Mouse (Mus musculus): ENCODE results near the gene Gm10097. TPM values are rescaled to one million over a fixed set of nuclear protein-coding genes. Genes with fewer than 3 reads are reported as not detected.
A peak's percentile ranks its signal among the peaks of the same experiment; 100 is the strongest.

The Gm10097 gene
- polyA plus RNA-seq (2016; fragmentation: Nextera tagmentation; extraction: Ambion mirVana): 0.06 and 0.09 TPM in 2 replicates

DNA sequence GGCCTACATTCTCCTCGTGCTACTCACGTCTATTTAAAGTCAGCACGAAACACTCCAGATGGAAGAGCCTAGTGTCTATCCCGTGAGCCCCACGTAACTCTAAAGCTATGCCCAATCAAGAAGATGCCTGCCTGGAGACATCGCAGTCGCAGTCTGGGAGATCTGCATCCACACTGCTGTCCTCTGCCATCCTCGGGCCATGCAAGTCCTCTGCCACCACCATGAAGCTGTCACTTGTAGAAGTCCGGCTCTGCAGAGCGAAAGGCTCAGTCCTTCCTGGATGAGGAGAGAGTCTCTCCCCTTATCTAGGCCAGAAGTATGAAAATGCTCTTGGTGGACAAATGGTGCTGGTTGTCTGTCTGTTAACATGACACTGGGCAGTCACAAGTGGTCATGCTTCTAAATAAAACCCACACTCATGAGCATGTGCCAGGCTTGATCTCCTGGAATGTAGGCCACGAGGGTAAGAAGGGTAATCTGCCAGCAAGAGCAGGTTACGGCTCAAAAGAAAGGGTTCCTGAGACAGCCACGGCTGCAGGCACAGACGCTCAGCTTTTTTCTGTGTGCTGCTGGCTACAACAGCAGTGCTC, at the start of gene Gm10097:
Gene Gm10097, plus strand, starts transcription at position 517 of the 590 bp plus-strand sequence.
- no peaks in the 10 kb centered on the region for H3K9me3 ChIP-seq
- 84% methylated on average over 14 of the region's 14 CpGs for WGBS
- H3K4me1 ChIP-seq: no peaks in the 10 kb centered on the region
- H3K27me3 ChIP-seq (replicated peaks): no peaks in the 10 kb centered on the region
- ATAC-seq (ENCODE audit: low FRiP score, low read depth): no peak
- no peak within 1 kb of the TSS for H3K4me3 ChIP-seq
- H3K27ac ChIP-seq: no peak within 1 kb of the TSS
- H3K9ac ChIP-seq: no peak within 1 kb of the TSS
- H3K36me3 ChIP-seq: no peaks in the 10 kb centered on the region
- no peak within 1 kb of the TSS for H3K4me2 ChIP-seq (replicated peaks)

DNA sequence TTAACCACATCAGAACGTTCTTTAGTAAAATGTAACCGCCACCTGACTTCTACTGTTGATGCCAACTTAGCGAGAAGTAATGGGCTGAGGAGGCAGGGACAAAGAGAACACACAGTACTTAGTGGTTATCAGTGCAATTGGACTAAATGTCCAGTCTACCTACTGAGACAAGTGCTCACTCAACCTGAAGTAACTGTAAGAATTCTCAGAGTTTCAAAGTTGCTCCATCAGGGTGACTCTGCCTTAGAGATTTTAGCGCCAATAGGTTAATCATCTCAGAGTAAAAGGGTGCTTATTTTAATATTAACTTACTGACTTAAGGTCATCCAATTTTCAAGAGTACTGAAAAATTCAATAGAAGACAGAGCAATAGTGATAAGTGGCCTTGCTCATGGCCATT, 43.1 kb upstream of the Gm10097 start:
- Histone ChIP-seq H3K36me3 (no peaks in the 10 kb centered on the region), H3K9me3 (no peaks in the 10 kb centered on the region), H3K4me1 (no peaks in the 10 kb centered on the region), H3K9ac (no peak overlapping the region), H3K4me2 (replicated peaks) (no peak overlapping the region), H3K4me3 (no peak overlapping the region), H3K27ac (no peak overlapping the region), H3K27me3 (replicated peaks) (no peaks in the 10 kb centered on the region)
- no peak for ATAC-seq (ENCODE audit: low FRiP score, low read depth)
- 93% methylated on average over 4 of the region's 4 CpGs for WGBS

DNA sequence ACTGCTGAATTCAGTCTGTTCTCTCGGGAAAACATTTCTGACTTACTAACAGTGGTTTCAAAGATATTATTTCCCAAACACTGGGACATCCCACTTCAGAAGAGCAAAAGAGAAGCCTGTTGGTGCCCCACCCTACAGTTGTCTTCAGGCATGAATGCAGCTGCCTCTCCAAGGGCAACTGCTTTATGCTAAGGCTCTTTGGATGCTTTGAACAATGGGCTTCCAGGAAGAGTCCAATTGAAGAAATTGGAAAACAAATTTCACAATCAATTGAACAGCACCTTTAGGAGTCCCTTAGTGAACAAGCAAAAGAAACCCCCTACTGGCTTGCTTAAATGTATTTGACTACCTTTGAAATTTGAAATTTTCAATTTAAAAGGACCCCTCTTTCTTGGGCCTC, 41.8 kb upstream of the Gm10097 start:
- Histone ChIP-seq H3K9me3 (no peaks in the 10 kb centered on the region), H3K27me3 (replicated peaks) (no peaks in the 10 kb centered on the region), H3K4me2 (replicated peaks) (no peak overlapping the region), H3K9ac (no peak overlapping the region), H3K27ac (no peak overlapping the region), H3K4me3 (no peak overlapping the region), H3K4me1 (peaks cover 5% of the 10 kb centered on the region; the same call in 1 of the 2 replicates), H3K36me3 (no peaks in the 10 kb centered on the region)
- WGBS: 79% methylated on average over 1 of the region's 1 CpGs
- no peak for ATAC-seq (ENCODE audit: low FRiP score, low read depth)

DNA sequence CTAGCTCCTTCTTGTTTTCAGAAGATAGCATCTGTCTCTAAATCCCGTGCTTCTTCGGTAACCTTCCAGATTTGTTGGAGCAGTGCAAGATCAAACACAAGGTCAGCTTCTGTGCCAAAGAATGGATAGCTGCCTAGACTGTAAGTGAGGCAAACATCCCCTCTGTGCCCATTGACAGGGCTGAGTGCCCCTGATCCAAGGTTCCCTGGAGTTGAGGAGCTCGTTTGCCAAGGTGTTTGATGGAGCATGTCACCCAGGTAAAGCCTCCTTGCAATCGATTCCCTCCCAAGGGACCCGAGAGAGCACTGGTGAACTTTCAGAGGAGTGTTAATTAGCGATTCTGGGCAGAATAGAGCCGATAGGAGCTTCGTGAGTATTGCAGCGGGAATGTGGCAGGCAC, 40.7 kb upstream of the Gm10097 start:
- Histone ChIP-seq H3K9ac (no peak overlapping the region), H3K4me3 (no peak overlapping the region), H3K4me1 (peaks cover 9% of the 10 kb centered on the region; the same call in 1 of the 2 replicates), H3K27me3 (replicated peaks) (no peaks in the 10 kb centered on the region), H3K36me3 (no peaks in the 10 kb centered on the region), H3K4me2 (replicated peaks) (no peak overlapping the region), H3K9me3 (no peaks in the 10 kb centered on the region), H3K27ac (no peak overlapping the region)
- WGBS: 86% methylated on average over 9 of the region's 9 CpGs
- no peak for ATAC-seq (ENCODE audit: low FRiP score, low read depth)

DNA sequence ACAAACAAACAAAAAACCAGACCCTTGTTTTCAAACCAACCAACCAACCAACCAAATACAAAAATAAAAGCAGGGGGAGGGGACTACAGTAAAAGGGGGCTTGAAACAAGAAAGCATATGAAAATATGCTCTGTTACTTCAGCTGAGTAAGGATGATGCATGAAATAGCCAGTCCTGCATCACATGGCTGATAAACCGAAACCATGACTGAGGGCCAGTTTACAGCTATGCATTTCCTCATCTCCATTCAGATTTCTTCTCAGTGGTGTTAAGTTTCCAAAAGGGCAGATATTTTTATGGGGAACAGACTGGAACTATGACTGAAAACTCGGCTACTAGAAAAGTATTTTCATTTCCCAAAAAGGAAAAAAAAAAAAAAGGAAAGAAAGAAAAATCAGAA, 39.8 kb upstream of the Gm10097 start:
- 79% methylated on average over 2 of the region's 2 CpGs for WGBS
- Histone ChIP-seq H3K4me2 (replicated peaks) (no peak overlapping the region), H3K36me3 (no peaks in the 10 kb centered on the region), H3K4me3 (no peak overlapping the region), H3K27me3 (replicated peaks) (no peaks in the 10 kb centered on the region), H3K9ac (no peak overlapping the region), H3K9me3 (no peaks in the 10 kb centered on the region), H3K27ac (no peak overlapping the region), H3K4me1 (peaks cover 9% of the 10 kb centered on the region; the same call in 1 of the 2 replicates)
- no peak for ATAC-seq (ENCODE audit: low FRiP score, low read depth)

DNA sequence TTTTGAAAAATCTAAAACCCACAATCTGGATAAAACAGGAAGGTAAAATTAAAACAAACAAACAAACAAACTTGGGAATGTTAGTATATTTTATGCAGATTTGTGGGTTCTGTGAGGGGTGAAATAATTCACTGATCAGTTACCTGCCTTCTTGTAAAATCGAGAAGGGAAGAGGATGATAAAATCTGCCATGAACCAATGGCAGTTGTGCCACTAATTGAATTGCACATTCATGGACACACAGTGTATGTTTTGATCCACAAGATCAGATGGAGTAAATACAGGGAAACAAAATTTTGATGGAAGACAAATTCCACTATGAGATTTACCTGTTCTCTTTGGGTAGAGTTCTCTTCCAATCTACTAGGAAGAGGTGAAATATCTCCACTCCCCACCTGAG, 39.1 kb upstream of the Gm10097 start:
- Histone ChIP-seq H3K27me3 (replicated peaks) (no peaks in the 10 kb centered on the region), H3K9me3 (no peaks in the 10 kb centered on the region), H3K36me3 (no peaks in the 10 kb centered on the region), H3K4me1 (peaks cover 9% of the 10 kb centered on the region; the same call in 1 of the 2 replicates), H3K4me2 (replicated peaks) (no peak overlapping the region), H3K9ac (no peak overlapping the region), H3K4me3 (no peak overlapping the region), H3K27ac (no peak overlapping the region)
- no peak for ATAC-seq (ENCODE audit: low FRiP score, low read depth)
- 87% methylated on average over 1 of the region's 1 CpGs for WGBS

DNA sequence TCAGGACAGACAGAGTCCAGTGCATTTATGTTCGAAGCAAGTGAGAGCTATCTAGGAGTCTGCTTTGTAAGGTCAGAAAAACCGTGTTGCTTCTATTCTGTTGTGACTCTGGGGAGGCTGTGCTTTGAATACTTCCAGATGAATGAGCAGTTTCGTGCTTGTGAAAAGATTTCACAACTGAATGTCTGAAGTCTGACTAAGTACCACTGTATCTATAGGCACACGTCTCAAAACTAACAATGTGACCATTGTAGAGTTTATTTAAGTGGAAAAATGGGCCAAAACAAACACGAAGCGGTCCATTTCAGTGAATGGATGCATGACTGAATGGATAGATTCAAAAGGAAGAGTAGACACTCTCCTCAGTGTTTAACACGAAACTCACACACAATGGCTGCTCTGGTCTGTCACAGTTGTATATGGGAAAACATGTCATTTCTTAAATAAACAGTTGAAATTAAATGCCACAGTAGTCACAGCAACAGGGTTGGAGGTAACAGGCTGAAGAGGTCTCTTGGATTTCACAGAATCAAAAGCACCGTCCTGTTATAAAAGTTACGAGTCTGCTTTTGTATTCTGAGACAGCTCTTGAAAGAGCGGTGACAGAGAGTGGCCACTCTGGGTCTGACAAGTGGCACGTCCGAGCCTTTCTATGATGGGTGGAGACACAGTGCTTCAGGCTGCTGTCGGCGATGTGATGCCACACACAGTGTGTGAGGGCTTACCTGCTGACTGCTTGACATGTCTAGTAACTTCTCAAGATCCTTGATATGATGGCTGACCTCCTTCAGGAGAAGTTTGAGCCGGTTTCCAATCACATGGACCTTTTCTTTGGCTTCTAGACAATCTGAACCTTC, 36.6 kb upstream of the Gm10097 start:
- Histone ChIP-seq H3K36me3 (no peaks in the 10 kb centered on the region), H3K27me3 (replicated peaks) (no peaks in the 10 kb centered on the region), H3K4me1 (peaks cover 9% of the 10 kb centered on the region; the same call in 1 of the 2 replicates), H3K9ac (no peak overlapping the region), H3K27ac (no peak overlapping the region), H3K9me3 (no peaks in the 10 kb centered on the region), H3K4me3 (no peak overlapping the region), H3K4me2 (replicated peaks) (no peak overlapping the region; the same call in 1 of the 2 replicates)
- 33% methylated on average over 15 of the region's 15 CpGs for WGBS
- peak; percentile 76 for ATAC-seq (ENCODE audit: low FRiP score, low read depth)

DNA sequence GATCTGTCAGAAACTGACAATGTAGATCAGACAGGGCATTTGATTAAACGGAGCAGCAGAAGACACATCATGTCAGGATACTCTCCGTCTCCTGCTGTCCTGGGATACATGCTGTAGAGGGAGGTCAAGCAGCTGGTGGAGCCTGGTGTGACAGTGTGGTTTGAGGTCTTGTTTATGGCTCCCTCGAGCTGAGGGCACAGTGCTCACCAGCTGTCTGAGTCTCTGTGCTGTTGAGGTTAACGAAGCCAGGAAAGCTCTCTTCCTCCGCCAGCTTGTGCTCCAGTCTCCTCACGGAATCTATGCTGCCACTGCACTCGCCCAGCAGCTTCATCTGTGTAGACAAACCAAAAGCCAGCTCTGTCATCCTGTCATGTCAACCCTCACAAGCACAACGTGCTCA, 27.7 kb upstream of the Gm10097 start:
- 65% methylated on average over 8 of the region's 8 CpGs for WGBS
- Histone ChIP-seq H3K4me3 (no peak overlapping the region), H3K27me3 (replicated peaks) (no peaks in the 10 kb centered on the region), H3K27ac (no peak overlapping the region), H3K9ac (no peak overlapping the region), H3K4me1 (no peaks in the 10 kb centered on the region), H3K4me2 (replicated peaks) (no peak overlapping the region), H3K9me3 (no peaks in the 10 kb centered on the region), H3K36me3 (no peaks in the 10 kb centered on the region)
- ATAC-seq (ENCODE audit: low FRiP score, low read depth): no peak

DNA sequence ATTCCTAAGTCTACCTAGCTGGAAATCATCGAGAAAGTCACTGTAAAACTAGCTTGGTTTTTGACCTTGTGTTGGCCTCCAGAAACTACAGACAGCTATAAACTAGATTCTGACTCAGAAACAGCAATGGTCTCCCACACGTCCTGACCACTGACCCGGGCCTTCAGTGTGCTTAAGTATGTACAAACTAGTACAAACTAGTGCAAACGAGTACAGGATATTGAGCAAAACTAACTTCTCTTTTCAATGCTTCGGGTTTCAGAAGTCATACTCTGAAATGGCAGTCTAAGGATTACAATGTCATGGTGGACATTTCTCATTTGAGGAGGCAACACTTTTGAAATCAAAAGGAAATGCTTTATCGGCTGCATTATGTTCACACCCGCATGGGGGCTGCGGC, 24.5 kb upstream of the Gm10097 start:
- 89% methylated on average over 8 of the region's 8 CpGs for WGBS
- Histone ChIP-seq H3K4me3 (no peak overlapping the region), H3K4me1 (no peaks in the 10 kb centered on the region), H3K36me3 (no peaks in the 10 kb centered on the region), H3K9ac (no peak overlapping the region), H3K27me3 (replicated peaks) (no peaks in the 10 kb centered on the region), H3K4me2 (replicated peaks) (no peak overlapping the region), H3K9me3 (no peaks in the 10 kb centered on the region), H3K27ac (no peak overlapping the region)
- ATAC-seq (ENCODE audit: low FRiP score, low read depth): no peak

DNA sequence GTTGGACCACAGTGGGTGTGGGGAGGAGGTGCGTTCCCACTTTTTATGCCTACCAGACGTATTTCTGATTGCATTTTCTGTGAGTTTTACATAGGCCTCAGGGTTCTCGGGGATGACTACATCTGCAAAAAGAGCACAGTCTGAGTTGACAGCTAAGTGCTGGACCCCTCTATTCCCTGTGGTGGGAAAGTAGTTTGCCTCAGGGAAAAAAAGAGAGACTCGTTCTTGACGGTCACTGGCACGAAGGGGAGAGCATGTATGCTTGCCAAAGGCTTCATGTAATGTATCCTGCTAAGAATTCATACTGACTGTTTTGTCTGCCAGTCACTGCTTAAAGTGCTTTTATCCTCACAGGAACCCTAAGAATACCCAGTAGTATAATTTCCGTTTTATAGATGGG, 23.8 kb upstream of the Gm10097 start:
- Histone ChIP-seq H3K4me2 (replicated peaks) (no peak overlapping the region), H3K9ac (no peak overlapping the region), H3K4me3 (no peak overlapping the region), H3K9me3 (no peaks in the 10 kb centered on the region), H3K36me3 (no peaks in the 10 kb centered on the region), H3K27ac (no peak overlapping the region), H3K27me3 (replicated peaks) (no peaks in the 10 kb centered on the region), H3K4me1 (no peaks in the 10 kb centered on the region)
- WGBS: 87% methylated on average over 7 of the region's 7 CpGs
- no peak for ATAC-seq (ENCODE audit: low FRiP score, low read depth)

DNA sequence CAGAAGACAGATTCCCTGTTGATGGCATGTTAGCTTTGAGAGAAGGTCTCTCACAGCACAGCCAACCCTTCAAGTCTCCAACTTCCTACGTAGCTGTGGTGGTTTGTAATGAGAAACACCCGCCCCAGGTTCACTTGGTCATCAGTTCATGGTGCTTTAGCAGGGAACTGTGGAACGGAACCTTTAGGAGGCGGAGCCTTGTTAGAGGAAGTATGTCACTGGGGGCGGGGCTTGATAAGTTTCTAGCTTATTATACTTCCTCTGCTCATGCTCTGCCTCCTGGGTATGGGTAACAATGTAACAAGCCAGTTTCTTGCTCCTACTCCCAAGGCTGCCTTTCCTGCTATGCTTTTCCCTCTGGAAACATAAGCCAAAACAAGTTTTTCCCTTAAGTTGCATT, 23.3 kb upstream of the Gm10097 start:
- H3K4me1 ChIP-seq: no peaks in the 10 kb centered on the region
- H3K36me3 ChIP-seq: no peaks in the 10 kb centered on the region
- ATAC-seq (ENCODE audit: low FRiP score, low read depth): no peak
- H3K4me2 ChIP-seq (replicated peaks): no peak overlapping the region
- H3K4me3 ChIP-seq: no peak overlapping the region
- no peaks in the 10 kb centered on the region for H3K9me3 ChIP-seq
- H3K27me3 ChIP-seq (replicated peaks): no peaks in the 10 kb centered on the region
- WGBS: 87% methylated on average over 5 of the region's 5 CpGs
- H3K9ac ChIP-seq: no peak overlapping the region
- no peak overlapping the region for H3K27ac ChIP-seq

DNA sequence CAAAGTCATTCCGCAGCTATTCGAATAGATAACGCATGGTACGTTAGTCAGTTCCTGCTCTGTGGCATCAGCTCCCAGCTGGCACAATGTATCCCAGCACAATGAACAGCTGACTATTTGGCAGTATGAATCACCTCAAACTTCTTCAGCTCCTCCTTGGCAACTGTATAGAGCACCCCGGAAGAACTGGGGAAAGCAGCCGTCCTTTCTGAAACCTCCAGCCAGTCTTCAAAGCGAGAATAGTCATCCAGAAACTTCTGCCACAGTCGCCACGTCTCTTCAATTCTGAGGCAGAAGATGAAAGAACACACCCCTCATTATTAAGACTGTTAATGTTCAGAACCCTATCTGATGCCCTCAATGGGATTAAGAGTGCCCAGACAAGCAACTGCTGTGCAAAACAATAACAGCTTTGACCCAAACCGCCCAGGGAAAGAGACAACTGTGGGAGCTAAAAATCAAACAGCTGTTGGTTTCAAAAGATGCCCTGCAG, 12.7 kb upstream of the Gm10097 start:
- WGBS: 62% methylated on average over 10 of the region's 10 CpGs
- no peak overlapping the region for H3K4me2 ChIP-seq (replicated peaks)
- no peaks in the 10 kb centered on the region for H3K27me3 ChIP-seq (replicated peaks)
- no peaks in the 10 kb centered on the region for H3K4me1 ChIP-seq
- H3K9me3 ChIP-seq: no peaks in the 10 kb centered on the region
- no peaks in the 10 kb centered on the region for H3K36me3 ChIP-seq
- H3K27ac ChIP-seq: no peak overlapping the region
- H3K4me3 ChIP-seq: no peak overlapping the region
- no peak overlapping the region for H3K9ac ChIP-seq
- no peak for ATAC-seq (ENCODE audit: low FRiP score, low read depth)

All from neural tube, embryonic 12.5 days (tissue).